Mouse (Mus musculus): ENCODE data around the gene Ctsh. TPM values are rescaled to one million over a fixed set of nuclear protein-coding genes. Genes with fewer than 3 reads are reported as not detected.

The Ctsh gene
- polyA plus RNA-seq, 1 experiment, result 4.0 TPM

- Histone ChIP-seq H3ac (ENCODE audit: control insufficient read depth, insufficient read length, low read depth) (no peak overlapping the region), H3K79me2 (ENCODE audit: control insufficient read depth, insufficient read depth) (no peaks in the 10 kb centered on the region), H3K27me3 (ENCODE audit: control insufficient read depth, insufficient read depth, insufficient read length) (no peaks in the 10 kb centered on the region), H3K36me3 (ENCODE audit: control insufficient read depth, insufficient read depth) (no peaks in the 10 kb centered on the region), H3K79me3 (ENCODE audit: low read depth) (no peaks in the 10 kb centered on the region), H3K4me3 (ENCODE audit: insufficient read depth, poor library complexity, severe bottlenecking) (no peak overlapping the region)
- TF ChIP-seq CEBPB (IDR thresholded peaks at IDR 0.05; ENCODE audit: low read depth) (no peak), USF1 (IDR thresholded peaks at IDR 0.05; ENCODE audit: low read depth) (no peak), MYOD1 (IDR thresholded peaks at IDR 0.05; ENCODE audit: control insufficient read depth, insufficient read length, low read depth) (no peak), MAX (IDR thresholded peaks at IDR 0.05) (no peak), CTCF (IDR thresholded peaks at IDR 0.05; ENCODE audit: control insufficient read depth, insufficient read depth, insufficient read length) (no peak), FOSL1 (IDR thresholded peaks at IDR 0.05; ENCODE audit: insufficient read depth, low read length, poor library complexity, severe bottlenecking) (no peak), MYOG (IDR thresholded peaks at IDR 0.05; ENCODE audit: control insufficient read depth, extremely low read depth, insufficient read length) (no peak)
Measured at GRCm38 (mm10) chr9:90014649-90015048, 39.3 kb upstream of the Ctsh start.

GRCm38 (mm10) chr9:90016204-90016603 is 37.7 kb upstream of the Ctsh start:
- Histone ChIP-seq H3K4me3 (ENCODE audit: insufficient read depth, poor library complexity, severe bottlenecking) (no peak overlapping the region), H3K27me3 (ENCODE audit: control insufficient read depth, insufficient read depth, insufficient read length) (no peaks in the 10 kb centered on the region), H3K79me3 (ENCODE audit: low read depth) (no peaks in the 10 kb centered on the region), H3K79me2 (ENCODE audit: control insufficient read depth, insufficient read depth) (no peaks in the 10 kb centered on the region), H3ac (ENCODE audit: control insufficient read depth, insufficient read length, low read depth) (no peak overlapping the region), H3K36me3 (ENCODE audit: control insufficient read depth, insufficient read depth) (no peaks in the 10 kb centered on the region)
- TF ChIP-seq USF1 (IDR thresholded peaks at IDR 0.05; ENCODE audit: low read depth) (no peak), CTCF (IDR thresholded peaks at IDR 0.05; ENCODE audit: control insufficient read depth, insufficient read depth, insufficient read length) (no peak), MAX (IDR thresholded peaks at IDR 0.05) (no peak), CEBPB (IDR thresholded peaks at IDR 0.05; ENCODE audit: low read depth) (no peak)

GRCm38 (mm10) chr9:90020866-90021265 is 33.1 kb upstream of the Ctsh start:
- no peaks in the 10 kb centered on the region for H3K27me3 ChIP-seq (ENCODE audit: control insufficient read depth, insufficient read depth, insufficient read length)
- TF ChIP-seq MYOD1 (IDR thresholded peaks at IDR 0.05; ENCODE audit: control insufficient read depth, insufficient read length, low read depth) (no peak), CEBPB (IDR thresholded peaks at IDR 0.05; ENCODE audit: low read depth) (no peak), USF1 (IDR thresholded peaks at IDR 0.05; ENCODE audit: low read depth) (no peak), FOSL1 (IDR thresholded peaks at IDR 0.05; ENCODE audit: insufficient read depth, low read length, poor library complexity, severe bottlenecking) (no peak), MYOG (IDR thresholded peaks at IDR 0.05; ENCODE audit: control insufficient read depth, extremely low read depth, insufficient read length) (no peak), MAX (IDR thresholded peaks at IDR 0.05) (no peak), CTCF (IDR thresholded peaks at IDR 0.05; ENCODE audit: control insufficient read depth, insufficient read depth, insufficient read length) (no peak)

GRCm38 (mm10) chr9:90021442-90021841 is 32.5 kb upstream of the Ctsh start:
- no peak overlapping the region for H3ac ChIP-seq (ENCODE audit: control insufficient read depth, insufficient read length, low read depth)
- no peaks in the 10 kb centered on the region for H3K36me3 ChIP-seq (ENCODE audit: control insufficient read depth, insufficient read depth)
- TF ChIP-seq CEBPB (IDR thresholded peaks at IDR 0.05; ENCODE audit: low read depth), result no peak
- H3K79me2 ChIP-seq (ENCODE audit: control insufficient read depth, insufficient read depth), result no peaks in the 10 kb centered on the region
- no peaks in the 10 kb centered on the region for H3K79me3 ChIP-seq (ENCODE audit: low read depth)
- no peaks in the 10 kb centered on the region for H3K27me3 ChIP-seq (ENCODE audit: control insufficient read depth, insufficient read depth, insufficient read length)
- no peak overlapping the region for H3K4me3 ChIP-seq (ENCODE audit: insufficient read depth, poor library complexity, severe bottlenecking)

More at GRCm38 (mm10) chr9:90020866-90021265, 33.1 kb upstream of the Ctsh start:
- Histone ChIP-seq H3K36me3 (ENCODE audit: control insufficient read depth, insufficient read depth) (no peaks in the 10 kb centered on the region), H3K79me3 (ENCODE audit: low read depth) (no peaks in the 10 kb centered on the region), H3ac (ENCODE audit: control insufficient read depth, insufficient read length, low read depth) (no peak overlapping the region), H3K4me3 (ENCODE audit: insufficient read depth, poor library complexity, severe bottlenecking) (no peak overlapping the region), H3K79me2 (ENCODE audit: control insufficient read depth, insufficient read depth) (no peaks in the 10 kb centered on the region)

- no peak overlapping the region for H3K4me3 ChIP-seq (ENCODE audit: insufficient read depth, poor library complexity, severe bottlenecking)
- no peaks in the 10 kb centered on the region for H3K79me3 ChIP-seq (ENCODE audit: low read depth)
- no peak for TF ChIP-seq CEBPB (IDR thresholded peaks at IDR 0.05; ENCODE audit: low read depth)
- no peak for TF ChIP-seq FOSL1 (IDR thresholded peaks at IDR 0.05; ENCODE audit: insufficient read depth, low read length, poor library complexity, severe bottlenecking)
- no peak for TF ChIP-seq MYOG (IDR thresholded peaks at IDR 0.05; ENCODE audit: control insufficient read depth, extremely low read depth, insufficient read length)
- no peak for TF ChIP-seq MAX (IDR thresholded peaks at IDR 0.05)
- no peak for TF ChIP-seq CTCF (IDR thresholded peaks at IDR 0.05; ENCODE audit: control insufficient read depth, insufficient read depth, insufficient read length)
- no peak for TF ChIP-seq USF1 (IDR thresholded peaks at IDR 0.05; ENCODE audit: low read depth)
- TF ChIP-seq MYOD1 (IDR thresholded peaks at IDR 0.05; ENCODE audit: control insufficient read depth, insufficient read length, low read depth), result no peak
- H3ac ChIP-seq (ENCODE audit: control insufficient read depth, insufficient read length, low read depth), result no peak overlapping the region
- H3K27me3 ChIP-seq (ENCODE audit: control insufficient read depth, insufficient read depth, insufficient read length), result no peaks in the 10 kb centered on the region
- H3K36me3 ChIP-seq (ENCODE audit: control insufficient read depth, insufficient read depth), result no peaks in the 10 kb centered on the region
- H3K79me2 ChIP-seq (ENCODE audit: control insufficient read depth, insufficient read depth), result no peaks in the 10 kb centered on the region
Measured at GRCm38 (mm10) chr9:90027709-90028108, 26.2 kb upstream of the Ctsh start.

- Histone ChIP-seq H3K4me3 (ENCODE audit: insufficient read depth, poor library complexity, severe bottlenecking) (no peak overlapping the region), H3K79me3 (ENCODE audit: low read depth) (no peaks in the 10 kb centered on the region), H3K79me2 (ENCODE audit: control insufficient read depth, insufficient read depth) (no peaks in the 10 kb centered on the region), H3ac (ENCODE audit: control insufficient read depth, insufficient read length, low read depth) (no peak overlapping the region), H3K27me3 (ENCODE audit: control insufficient read depth, insufficient read depth, insufficient read length) (no peaks in the 10 kb centered on the region), H3K36me3 (ENCODE audit: control insufficient read depth, insufficient read depth) (no peaks in the 10 kb centered on the region)
- TF ChIP-seq FOSL1 (IDR thresholded peaks at IDR 0.05; ENCODE audit: insufficient read depth, low read length, poor library complexity, severe bottlenecking) (no peak), MYOG (IDR thresholded peaks at IDR 0.05; ENCODE audit: control insufficient read depth, extremely low read depth, insufficient read length) (no peak)
Measured at GRCm38 (mm10) chr9:90033922-90034321, 20.0 kb upstream of the Ctsh start.
